Mouse (Mus musculus): ENCODE measurements at regions not wholly inside any gene's neighbourhood (a gene's known extent, or its start where the extent isn't known, plus 50 kb on each side); places are given as distances from the start of the nearest gene placed in this dataset.
"Not testable (repeated sequence)": the region's sequence is repeated elsewhere in the genome, so short reads cannot be mapped to it uniquely, and the experiment has no call there.

GRCm38 (mm10) chr14:45809491-45809890, 151.5 kb upstream of the Ddhd1 start:
- H3K9me3 ChIP-seq, result no peaks in the 10 kb centered on the region

GRCm38 (mm10) chr14:45810101-45810500, 152.2 kb upstream of the Ddhd1 start:
- H3K4me1 ChIP-seq, result 0 out of 2 replicates have a peak, but pooled peaks cover 2% of the 10 kb centered on the region
- H3K4me2 ChIP-seq, result no peak overlapping the region
- 59% methylated on average over 4 of the region's 4 CpGs for WGBS
- H3K9ac ChIP-seq, result no peak overlapping the region
- no peaks in the 10 kb centered on the region; the same call in 1 of the 2 replicates for H3K27me3 ChIP-seq
- no peak overlapping the region for H3K27ac ChIP-seq
- H3K36me3 ChIP-seq, result no peaks in the 10 kb centered on the region
- H3K9me3 ChIP-seq, result no peaks in the 10 kb centered on the region
- H3K4me3 ChIP-seq, result no peak overlapping the region
- ATAC-seq (ENCODE audit: borderline replicate concordance, extremely low read depth, low FRiP score, low TSS enrichment), result no peak

More at GRCm38 (mm10) chr14:45809491-45809890, 151.5 kb upstream of the Ddhd1 start:
- WGBS, result 88% methylated on average over 7 of the region's 7 CpGs
- Histone ChIP-seq H3K4me2 (no peak overlapping the region), H3K4me3 (no peak overlapping the region), H3K36me3 (no peaks in the 10 kb centered on the region), H3K27me3 (no peaks in the 10 kb centered on the region; the same call in 1 of the 2 replicates), H3K9ac (no peak overlapping the region), H3K27ac (no peak overlapping the region), H3K4me1 (0 out of 2 replicates have a peak, but pooled peaks cover 2% of the 10 kb centered on the region)
- no peak for ATAC-seq (ENCODE audit: borderline replicate concordance, extremely low read depth, low FRiP score, low TSS enrichment)

- ATAC-seq (ENCODE audit: borderline replicate concordance, extremely low read depth, low FRiP score, low TSS enrichment), result no peak
- WGBS, result 21% methylated on average over 3 of the region's 3 CpGs
Measured at GRCm38 (mm10) chr14:45810630-45811029, 152.7 kb upstream of the Ddhd1 start.

GRCm38 (mm10) chr14:45815598-45815997, 157.7 kb upstream of the Ddhd1 start:
- H3K36me3 ChIP-seq, result no peaks in the 10 kb centered on the region
- H3K4me3 ChIP-seq, result no peak overlapping the region
- H3K4me1 ChIP-seq, result no peaks in the 10 kb centered on the region
- no peak overlapping the region for H3K4me2 ChIP-seq
- H3K27ac ChIP-seq, result no peak overlapping the region
- H3K9me3 ChIP-seq, result no peaks in the 10 kb centered on the region
- no peak for ATAC-seq (ENCODE audit: borderline replicate concordance, extremely low read depth, low FRiP score, low TSS enrichment)
- 92% methylated on average over 2 of the region's 2 CpGs for WGBS
- H3K27me3 ChIP-seq, result no peaks in the 10 kb centered on the region; the same call in 1 of the 2 replicates
- no peak overlapping the region for H3K9ac ChIP-seq

More at GRCm38 (mm10) chr14:45810630-45811029, 152.7 kb upstream of the Ddhd1 start:
- no peak overlapping the region for H3K27ac ChIP-seq
- H3K4me2 ChIP-seq, result no peak overlapping the region
- H3K4me1 ChIP-seq, result 0 out of 2 replicates have a peak, but pooled peaks cover 2% of the 10 kb centered on the region
- H3K9ac ChIP-seq, result no peak overlapping the region
- H3K9me3 ChIP-seq, result no peaks in the 10 kb centered on the region
- no peaks in the 10 kb centered on the region; the same call in 1 of the 2 replicates for H3K27me3 ChIP-seq
- no peak overlapping the region for H3K4me3 ChIP-seq
- no peaks in the 10 kb centered on the region for H3K36me3 ChIP-seq

DNA sequence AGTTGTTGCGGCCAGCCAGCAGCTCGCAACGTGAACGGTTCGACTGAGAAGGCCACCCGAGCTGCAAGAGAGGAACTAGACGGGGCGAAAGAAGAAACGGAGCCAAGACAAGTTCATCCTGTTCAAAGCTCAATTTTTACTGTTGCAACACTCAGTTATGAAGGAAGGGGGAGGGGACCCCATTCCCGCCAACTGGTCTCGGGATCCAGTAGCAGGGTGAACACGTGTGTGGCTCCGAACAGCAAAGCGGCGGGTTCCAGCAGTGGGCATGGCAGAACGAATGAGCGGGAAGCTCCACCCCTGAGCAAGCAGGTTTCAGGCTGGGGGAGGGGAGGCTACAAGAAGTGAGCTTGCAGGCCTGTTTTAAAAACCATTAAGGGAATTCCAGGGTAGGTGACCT, 158.7 kb upstream of the Ddhd1 start:
- not testable (repeated sequence) for H3K9me3 ChIP-seq; H3K36me3 ChIP-seq; H3K27ac ChIP-seq; H3K4me1 ChIP-seq; H3K4me3 ChIP-seq; H3K4me2 ChIP-seq; H3K9ac ChIP-seq; ATAC-seq (ENCODE audit: borderline replicate concordance, extremely low read depth, low FRiP score, low TSS enrichment); H3K27me3 ChIP-seq
- WGBS, result 78% methylated on average over 17 of the region's 17 CpGs

- ATAC-seq (ENCODE audit: borderline replicate concordance, extremely low read depth, low FRiP score, low TSS enrichment), result no peak
- 82% methylated on average over 3 of the region's 3 CpGs for WGBS
- H3K4me1 ChIP-seq, result no peaks in the 10 kb centered on the region
- no peak overlapping the region for H3K4me2 ChIP-seq
- H3K9ac ChIP-seq, result no peak overlapping the region
- no peaks in the 10 kb centered on the region for H3K36me3 ChIP-seq
- H3K9me3 ChIP-seq, result no peaks in the 10 kb centered on the region
- H3K27ac ChIP-seq, result no peak overlapping the region
- no peak overlapping the region for H3K4me3 ChIP-seq
- H3K27me3 ChIP-seq, result no peaks in the 10 kb centered on the region; the same call in 1 of the 2 replicates
Measured at GRCm38 (mm10) chr14:45817756-45818155, 159.8 kb upstream of the Ddhd1 start.

DNA sequence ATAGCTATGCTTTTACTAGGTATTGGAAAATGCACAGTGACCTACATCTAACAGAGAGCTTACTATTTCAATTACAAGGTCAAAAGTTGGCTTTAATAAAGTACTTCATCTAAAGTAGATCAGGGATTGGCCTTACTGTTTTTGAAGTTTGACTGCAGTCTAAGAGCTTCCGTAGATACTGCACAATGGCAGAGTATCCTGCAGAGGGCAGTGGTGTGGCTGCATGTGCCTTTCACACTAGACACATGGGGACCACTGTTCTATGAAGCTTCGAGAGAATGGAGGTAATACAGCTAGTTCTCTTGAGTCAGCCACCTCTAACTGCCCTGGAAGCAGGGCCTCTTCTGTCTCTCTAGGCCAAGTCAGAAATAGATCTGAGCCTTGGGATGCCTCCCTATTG, 166.7 kb upstream of the Ddhd1 start:
- 67% methylated on average over 2 of the region's 2 CpGs for WGBS
- Histone ChIP-seq H3K27me3 (no peaks in the 10 kb centered on the region), H3K27ac (no peak overlapping the region), H3K9me3 (no peaks in the 10 kb centered on the region), H3K4me3 (no peak overlapping the region), H3K9ac (no peak overlapping the region), H3K4me2 (no peak overlapping the region), H3K36me3 (no peaks in the 10 kb centered on the region), H3K4me1 (no peaks in the 10 kb centered on the region)
- no peak for ATAC-seq (ENCODE audit: borderline replicate concordance, extremely low read depth, low FRiP score, low TSS enrichment)

- WGBS, result 59% methylated on average over 3 of the region's 3 CpGs
- Histone ChIP-seq H3K36me3 (no peaks in the 10 kb centered on the region), H3K27me3 (no peaks in the 10 kb centered on the region), H3K4me1 (no peaks in the 10 kb centered on the region), H3K4me3 (no peak overlapping the region), H3K27ac (no peak overlapping the region), H3K9ac (no peak overlapping the region), H3K4me2 (no peak overlapping the region), H3K9me3 (no peaks in the 10 kb centered on the region)
- no peak for ATAC-seq (ENCODE audit: borderline replicate concordance, extremely low read depth, low FRiP score, low TSS enrichment)
Measured at GRCm38 (mm10) chr14:45826023-45826422, 168.1 kb upstream of the Ddhd1 start.

- no peak overlapping the region for H3K4me2 ChIP-seq
- no peaks in the 10 kb centered on the region for H3K27me3 ChIP-seq
- no peak overlapping the region for H3K4me3 ChIP-seq
- no peaks in the 10 kb centered on the region for H3K36me3 ChIP-seq
- whole genome bisulfite sequencing, result 45% methylated on average over 1 of the region's 1 CpGs
- no peaks in the 10 kb centered on the region for H3K9me3 ChIP-seq
- no peak for ATAC-seq (ENCODE audit: borderline replicate concordance, extremely low read depth, low FRiP score, low TSS enrichment)
- no peak overlapping the region for H3K27ac ChIP-seq
- no peaks in the 10 kb centered on the region for H3K4me1 ChIP-seq
- H3K9ac ChIP-seq, result no peak overlapping the region
Measured at GRCm38 (mm10) chr14:45827096-45827495, 169.2 kb upstream of the Ddhd1 start.

DNA sequence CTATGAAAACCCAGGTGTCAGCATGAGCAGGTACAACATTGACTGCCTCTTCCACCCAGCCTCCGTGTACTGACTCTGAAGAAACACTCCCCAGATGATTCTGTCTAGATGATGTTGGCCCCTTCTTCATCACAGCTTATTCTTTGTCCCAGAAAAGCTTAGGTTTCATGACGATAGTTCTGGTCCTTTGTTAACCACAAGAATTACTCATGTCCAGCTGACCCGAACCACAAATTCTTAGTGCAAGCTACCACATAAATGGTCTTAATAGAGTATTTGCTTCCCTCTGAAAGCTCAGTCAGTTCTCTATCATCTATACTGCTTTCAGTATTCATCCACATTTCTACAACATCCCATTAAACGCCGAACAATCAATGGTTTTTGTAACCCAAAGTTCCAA, 172.5 kb upstream of the Ddhd1 start:
- no peaks in the 10 kb centered on the region for H3K4me1 ChIP-seq
- no peak for ATAC-seq (ENCODE audit: borderline replicate concordance, extremely low read depth, low FRiP score, low TSS enrichment)
- H3K4me2 ChIP-seq, result no peak overlapping the region
- no peak overlapping the region for H3K4me3 ChIP-seq
- no peaks in the 10 kb centered on the region for H3K36me3 ChIP-seq
- H3K9ac ChIP-seq, result no peak overlapping the region
- no peak overlapping the region for H3K27ac ChIP-seq
- WGBS, result 88% methylated on average over 5 of the region's 5 CpGs
- no peaks in the 10 kb centered on the region for H3K9me3 ChIP-seq
- H3K27me3 ChIP-seq, result no peaks in the 10 kb centered on the region

GRCm38 (mm10) chr14:45837039-45837438, 179.1 kb upstream of the Ddhd1 start:
- Histone ChIP-seq H3K9ac (no peak overlapping the region), H3K36me3 (no peaks in the 10 kb centered on the region), H3K4me3 (no peak overlapping the region), H3K9me3 (no peaks in the 10 kb centered on the region), H3K4me1 (no peaks in the 10 kb centered on the region), H3K27ac (no peak overlapping the region), H3K27me3 (no peaks in the 10 kb centered on the region), H3K4me2 (no peak overlapping the region)
- no peak for ATAC-seq (ENCODE audit: borderline replicate concordance, extremely low read depth, low FRiP score, low TSS enrichment)
- WGBS, result 61% methylated on average over 11 of the region's 11 CpGs

- Histone ChIP-seq H3K36me3 (no peaks in the 10 kb centered on the region), H3K9ac (no peak overlapping the region), H3K4me2 (no peak overlapping the region), H3K27ac (no peak overlapping the region), H3K27me3 (no peaks in the 10 kb centered on the region), H3K4me1 (no peaks in the 10 kb centered on the region), H3K4me3 (no peak overlapping the region), H3K9me3 (no peaks in the 10 kb centered on the region)
- WGBS, result 68% methylated on average over 1 of the region's 1 CpGs
- ATAC-seq (ENCODE audit: borderline replicate concordance, extremely low read depth, low FRiP score, low TSS enrichment), result no peak
Measured at GRCm38 (mm10) chr14:45843829-45844228, 185.9 kb upstream of the Ddhd1 start.

- no peak overlapping the region for H3K4me2 ChIP-seq
- no peak overlapping the region for H3K27ac ChIP-seq
- no peak overlapping the region for H3K4me3 ChIP-seq
- H3K27me3 ChIP-seq, result no peaks in the 10 kb centered on the region
- no peak overlapping the region for H3K9ac ChIP-seq
- 63% methylated on average over 8 of the region's 8 CpGs for WGBS
- no peaks in the 10 kb centered on the region for H3K4me1 ChIP-seq
- no peaks in the 10 kb centered on the region for H3K9me3 ChIP-seq
- no peaks in the 10 kb centered on the region for H3K36me3 ChIP-seq
- no peak for ATAC-seq (ENCODE audit: borderline replicate concordance, extremely low read depth, low FRiP score, low TSS enrichment)
Measured at GRCm38 (mm10) chr14:45850588-45850987, 192.6 kb upstream of the Ddhd1 start.

All from lung, embryonic 15.5 days (tissue).